Mouse (Mus musculus) erythroblast, embryonic 14.5 days (primary cell): Measurements from ENCODE around the gene Zmynd19. TPM values are rescaled to one million over a fixed set of nuclear protein-coding genes. Genes with fewer than 3 reads are reported as not detected.
"Not testable (repeated sequence)": the region's sequence is repeated elsewhere in the genome, so short reads cannot be mapped to it uniquely, and the experiment has no call there.

Source experiments
- H3K27me3 ChIP-seq: 2 replicates; pipeline ENCODE4 v1.6.1; 2012; ENCODE audit warnings: inconsistent platforms; ENCODE audit not compliant: control insufficient read depth
- H3K36me3 ChIP-seq: 2 replicates; pipeline ENCODE4 v1.6.1; 2012; ENCODE audit warnings: mild to moderate bottlenecking, inconsistent platforms; ENCODE audit not compliant: control insufficient read depth
- H3K4me1 ChIP-seq: 2 replicates; pipeline ENCODE4 v1.6.1; 2012; ENCODE audit warnings: inconsistent platforms; ENCODE audit not compliant: control insufficient read depth
- H3K4me3 ChIP-seq: replicated peaks from 2 replicates; pipeline ENCODE3; 2012; ENCODE audit warnings: moderate library complexity, mild to moderate bottlenecking, inconsistent platforms
- H3K9me3 ChIP-seq: 2 replicates; pipeline ENCODE4 v1.6.1; 2012; ENCODE audit warnings: low read length, inconsistent platforms, mixed read lengths; ENCODE audit not compliant: control insufficient read depth
- GATA1 ChIP-seq: IDR thresholded peaks from 2 replicates; pipeline ENCODE4 v1.6.1; 2012; ENCODE audit warnings: low read length, inconsistent platforms, mixed read lengths
- TAL1 ChIP-seq: IDR thresholded peaks from 3 replicates; pipeline ENCODE4 v1.6.1; 2012; ENCODE audit warnings: low read length, inconsistent platforms, mixed read lengths
- polyA plus RNA-seq: library from polyadenylated mRNA; stranded (reverse); fragments of >175 nt; gene quantifications from 2 replicates; pipeline ENCODE4 v1.2.3, GENCODE M21; 2012

Zmynd19 gene
- polyA plus RNA-seq, 1 experiment = 0.67 TPM

DNA sequence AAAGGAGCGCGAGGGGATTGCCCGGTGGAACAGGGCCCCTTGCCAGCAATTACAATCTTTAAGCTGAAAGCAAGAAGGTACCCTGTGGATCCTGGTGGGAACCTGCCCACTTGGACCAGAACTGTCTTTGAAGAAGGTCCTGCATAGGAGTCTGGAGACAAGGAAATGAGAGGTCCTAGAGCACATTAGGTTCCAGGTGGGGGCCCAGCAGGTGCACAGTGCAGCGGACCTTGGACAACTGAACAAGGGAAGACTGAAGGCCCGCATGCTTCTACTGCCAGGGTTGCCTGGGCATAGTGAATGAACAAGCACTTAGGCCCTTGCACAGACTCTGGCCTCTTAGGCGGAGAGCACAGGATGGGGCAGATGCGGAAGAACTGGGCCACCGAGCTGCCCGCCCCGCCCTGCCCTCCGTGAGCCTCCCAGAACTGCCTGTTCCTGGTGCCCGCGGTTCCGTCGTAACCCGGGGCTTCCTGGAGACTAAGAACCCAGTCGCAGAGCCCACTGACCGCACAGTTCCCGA is 15.1 kb upstream of the Zmynd19 start:
- peaks cover 13% of the 10 kb centered on the region for H3K27me3 ChIP-seq
- H3K4me3 ChIP-seq = peak overlapping the region; percentile 85
- no peaks in the 10 kb centered on the region for H3K9me3 ChIP-seq
- no peaks in the 10 kb centered on the region for H3K36me3 ChIP-seq
- peaks cover 24% of the 10 kb centered on the region for H3K4me1 ChIP-seq
- TF ChIP-seq TAL1 (no peak), GATA1 (no peak)

DNA sequence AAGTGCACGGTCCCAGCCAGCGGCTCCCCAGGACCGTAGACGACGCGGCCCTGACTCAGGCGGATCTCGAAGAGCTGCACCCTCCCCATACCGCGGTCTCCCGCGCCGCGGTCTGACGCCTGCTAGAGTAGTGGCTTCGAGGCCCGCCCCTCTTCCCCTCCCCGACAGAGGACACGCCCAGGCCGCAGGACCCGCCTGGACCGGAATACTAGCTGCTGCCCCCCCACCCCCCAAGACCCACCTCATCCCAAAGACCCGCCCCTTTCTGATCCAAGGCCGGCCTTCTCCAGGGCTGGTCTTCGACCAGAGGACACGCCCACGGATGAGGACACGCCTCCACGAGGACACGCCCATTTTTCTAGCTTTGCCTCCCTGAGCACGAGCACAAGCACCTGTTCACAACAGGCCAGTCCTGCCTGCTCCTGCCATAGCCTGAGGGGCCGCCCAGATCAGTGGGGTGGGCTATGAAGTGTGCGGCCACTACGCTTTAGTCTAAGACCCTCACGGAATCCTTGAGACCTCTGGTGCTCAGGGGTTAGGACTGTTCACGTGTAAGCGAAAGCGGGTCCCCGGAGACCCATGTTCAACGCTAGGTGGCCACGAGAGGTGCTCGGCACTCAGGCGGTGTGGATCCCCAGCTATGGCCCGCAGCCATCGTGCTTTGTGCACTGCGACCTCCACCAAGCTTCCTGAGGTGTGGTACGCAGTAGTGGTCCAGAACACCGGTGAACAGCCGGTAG is 14.4 kb upstream of the Zmynd19 start, which contains the start of gene Arrdc1:
Arrdc1 (minus strand) TSS at position 196 of the 740 bp plus-strand sequence.
- H3K36me3 ChIP-seq = no peaks in the 10 kb centered on the region
- H3K9me3 ChIP-seq = no peaks in the 10 kb centered on the region
- H3K27me3 ChIP-seq = peaks cover 19% of the 10 kb centered on the region
- TF ChIP-seq TAL1 (no peak), GATA1 (no peak)
- H3K4me3 ChIP-seq = peak within 1 kb of the TSS; percentile 85
- peaks cover 24% of the 10 kb centered on the region for H3K4me1 ChIP-seq

DNA sequence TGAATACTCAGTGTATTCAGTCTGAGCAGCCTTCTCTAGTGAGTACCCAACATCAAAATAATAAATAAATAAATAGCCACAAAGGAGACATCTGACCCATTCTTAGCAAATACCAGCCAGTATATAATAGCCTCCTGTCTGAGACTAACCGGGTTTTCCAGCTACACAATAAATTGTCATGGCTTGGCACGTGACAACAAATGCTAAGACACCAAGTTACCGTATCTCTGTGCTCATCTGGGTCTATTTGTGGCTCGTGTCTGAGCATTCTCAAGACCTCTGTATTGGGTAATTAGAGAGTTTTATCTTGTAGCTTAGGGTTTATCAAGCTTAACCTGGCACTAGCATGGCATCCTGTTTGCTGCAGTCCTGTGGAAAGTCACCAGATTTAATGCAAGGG is 7.5 kb upstream of the Zmynd19 start:
- Histone ChIP-seq H3K9me3 (no peaks in the 10 kb centered on the region), H3K4me1 (no peaks in the 10 kb centered on the region), H3K36me3 (no peaks in the 10 kb centered on the region), H3K27me3 (peaks cover 21% of the 10 kb centered on the region), H3K4me3 (no peak overlapping the region)
- TF ChIP-seq TAL1 = no peak
- no peak for TF ChIP-seq GATA1

DNA sequence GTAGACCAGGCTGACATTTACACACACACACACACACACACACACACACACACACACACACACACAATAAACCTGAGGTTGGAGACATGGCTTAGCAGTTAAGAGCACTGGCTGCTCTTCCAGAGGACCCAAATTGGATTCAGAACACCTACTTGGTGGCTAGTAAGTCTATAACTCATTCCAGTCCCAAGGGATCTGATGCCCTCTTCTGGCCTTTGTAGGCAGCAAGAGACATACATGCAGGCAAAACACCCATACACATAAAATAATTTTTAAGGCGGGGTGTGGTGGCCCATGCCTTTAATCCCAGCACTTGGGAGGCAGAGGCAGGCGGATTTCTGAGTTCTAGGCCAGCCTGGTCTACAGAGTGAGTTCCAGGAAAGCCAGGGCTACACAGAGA is 5.3 kb upstream of the Zmynd19 start:
- H3K27me3 ChIP-seq, H3K4me3 ChIP-seq: not testable (repeated sequence)
- peaks cover 11% of the 10 kb centered on the region for H3K4me1 ChIP-seq

GRCm38 (mm10) chr2:24950189-24950535 is 570 bp downstream of the Zmynd19 start:
- Histone ChIP-seq H3K27me3 (no peaks in the 10 kb centered on the region), H3K9me3 (no peaks in the 10 kb centered on the region), H3K4me1 (peaks cover 63% of the 10 kb centered on the region), H3K36me3 (peaks cover 41% of the 10 kb centered on the region), H3K4me3 (peak overlapping the region; percentile 91)
- no peak for TF ChIP-seq TAL1
- TF ChIP-seq GATA1 = no peak

More for the DNA sequence above, 5.3 kb upstream of the Zmynd19 start:
- H3K9me3 ChIP-seq, H3K36me3 ChIP-seq: not testable (repeated sequence)

DNA sequence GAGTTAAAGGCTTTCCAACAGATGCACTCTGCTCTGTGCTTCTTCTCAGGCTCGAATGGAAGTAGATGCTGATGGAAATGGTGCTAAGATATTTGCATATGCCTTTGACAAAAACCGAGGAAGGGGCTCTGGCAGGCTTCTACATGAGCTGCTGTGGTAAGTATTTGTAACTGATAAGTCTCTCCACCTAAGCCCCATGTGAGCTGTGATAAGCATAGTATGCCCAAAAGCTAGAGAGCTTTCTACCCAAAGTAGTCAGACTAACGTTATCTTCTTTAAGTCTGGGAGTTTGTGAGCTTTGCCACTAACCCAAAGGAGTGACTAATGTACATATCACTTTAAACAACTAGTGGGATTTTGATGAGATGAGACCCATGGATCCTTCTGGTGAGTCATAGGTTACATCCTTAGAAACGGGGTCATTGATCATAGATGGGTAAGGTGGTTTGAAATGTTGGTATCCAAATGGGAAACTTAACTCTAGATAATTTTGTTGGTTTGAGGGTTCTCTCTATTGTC is 3.0 kb downstream of the Zmynd19 start:
- H3K27me3 ChIP-seq = no peaks in the 10 kb centered on the region
- peaks cover 65% of the 10 kb centered on the region for H3K36me3 ChIP-seq
- H3K4me3 ChIP-seq = peak overlapping the region; percentile 43
- H3K9me3 ChIP-seq = no peaks in the 10 kb centered on the region
- peaks cover 69% of the 10 kb centered on the region for H3K4me1 ChIP-seq
- TF ChIP-seq GATA1 = no peak
- no peak for TF ChIP-seq TAL1

GRCm38 (mm10) chr2:24960910-24961309 is 11.3 kb downstream of the Zmynd19 start:
- Histone ChIP-seq H3K9me3 (no peaks in the 10 kb centered on the region), H3K27me3 (no peaks in the 10 kb centered on the region), H3K4me1 (peaks cover 25% of the 10 kb centered on the region), H3K36me3 (peaks cover 75% of the 10 kb centered on the region), H3K4me3 (no peak overlapping the region)
- TF ChIP-seq TAL1 (no peak), GATA1 (no peak)

DNA sequence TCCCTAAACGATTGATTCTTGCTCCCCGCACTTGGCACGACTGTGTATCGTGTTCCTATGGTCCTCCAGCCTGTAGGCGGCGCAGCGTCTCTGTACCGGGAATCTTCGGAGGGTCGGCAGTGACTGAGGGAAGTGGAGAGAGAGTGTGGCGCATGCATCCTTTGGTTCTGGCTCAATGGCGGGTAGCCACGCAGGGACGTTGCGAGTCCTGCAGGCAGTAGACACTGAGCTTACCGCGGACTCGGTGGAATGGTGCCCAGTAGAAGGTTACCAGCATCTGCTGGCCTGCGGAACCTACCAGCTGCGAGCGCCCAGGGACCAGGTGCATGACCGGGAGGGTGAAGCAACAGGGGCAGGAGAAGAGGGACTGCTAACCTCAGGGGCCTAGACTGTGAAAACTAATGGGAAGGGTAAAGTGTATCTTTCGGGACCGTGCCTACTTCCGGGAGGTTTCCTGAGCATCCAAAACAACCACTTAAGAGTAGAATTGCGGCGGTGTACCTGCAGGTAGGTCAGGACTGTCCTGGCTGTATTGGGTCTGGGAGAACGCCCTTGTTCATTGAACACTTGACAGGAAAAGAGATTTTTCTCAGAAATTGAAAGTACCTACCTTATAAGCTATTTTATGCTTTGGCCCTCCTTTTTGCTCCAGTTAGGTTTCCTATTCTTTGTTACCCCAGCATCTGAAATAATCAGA is 12.9 kb downstream of the Zmynd19 start, which contains the start of gene Dph7:
Dph7 (plus strand) TSS at position 97 of the 697 bp plus-strand sequence.
- peak within 1 kb of the TSS; percentile 84 for H3K4me3 ChIP-seq
- peaks cover 72% of the 10 kb centered on the region for H3K36me3 ChIP-seq
- no peaks in the 10 kb centered on the region for H3K27me3 ChIP-seq
- H3K4me1 ChIP-seq = peaks cover 22% of the 10 kb centered on the region
- no peak for TF ChIP-seq TAL1
- TF ChIP-seq GATA1 = no peak
- no peaks in the 10 kb centered on the region for H3K9me3 ChIP-seq

- Histone ChIP-seq H3K9me3 (no peaks in the 10 kb centered on the region), H3K4me3 (no peak overlapping the region), H3K27me3 (no peaks in the 10 kb centered on the region), H3K4me1 (peaks cover 21% of the 10 kb centered on the region), H3K36me3 (peaks cover 76% of the 10 kb centered on the region)
- TF ChIP-seq GATA1 = no peak
- TF ChIP-seq TAL1 = no peak
Measured at GRCm38 (mm10) chr2:24970386-24970785, 20.8 kb downstream of the Zmynd19 start.

DNA sequence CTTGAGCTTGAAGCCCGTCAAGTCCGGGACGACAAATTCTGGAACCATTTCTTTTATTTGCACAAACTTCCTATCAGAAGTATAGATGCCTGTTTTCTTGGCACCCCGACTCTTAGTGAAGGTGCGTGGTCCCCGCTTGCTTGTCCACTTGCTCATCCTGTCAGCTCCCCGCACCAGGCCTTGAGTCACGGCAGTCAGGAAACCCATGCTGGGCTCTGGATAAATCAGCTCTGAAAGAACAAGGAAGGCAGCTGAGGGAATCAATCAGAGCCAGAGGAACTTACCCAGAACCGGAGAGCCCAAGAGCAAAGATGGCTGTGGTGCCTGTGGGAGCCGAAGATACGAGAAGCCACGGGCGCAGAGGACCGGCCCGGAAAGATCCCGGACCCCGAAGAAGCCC is 24.9 kb downstream of the Zmynd19 start:
- not testable (repeated sequence) for H3K27me3 ChIP-seq, H3K9me3 ChIP-seq
- Histone ChIP-seq H3K4me1 (peaks cover 52% of the 10 kb centered on the region), H3K36me3 (peaks cover 46% of the 10 kb centered on the region), H3K4me3 (peak overlapping the region; percentile 93)
